In genomic region chr3:27283071-27283713, GRCm38 (mm10) we compare ENCODE assay signal across 8 mouse cellular contexts. TPM values are rescaled to one million over a fixed set of nuclear protein-coding genes. Genes with fewer than 3 reads are reported as not detected.
DNase-seq lines count a peak whose midpoint lies in the region; ATAC-seq and TF ChIP-seq lines count a peak whose summit lies in the region.

No protein-coding gene starts in this region.

- peak; percentile 18 for DNase-seq in layer of hippocampus, adult 9-11 months
- no peak for DNase-seq in layer of hippocampus, postnatal 36 days
- peak; percentile 74 for DNase-seq in brain, embryonic 14.5 days (ENCODE audit: low read depth)
- no peak for DNase-seq in MN1 (ENCODE audit: low spot score)
- no peak for DNase-seq in frontal cortex, postnatal 14 days (ENCODE audit: low spot score in 2 of 2)

- TF ChIP-seq CTCF in brain, embryonic 14.5 days (IDR thresholded peaks at IDR 0.05; ENCODE audit: borderline replicate concordance, extremely low read depth, insufficient read depth, insufficient read length) = no peak

- no peaks in the 10 kb centered on the region; the same call in 1 of the 2 replicates for H3K9me3 ChIP-seq in heart, embryonic 12.5 days (replicated peaks)
- no peaks in the 10 kb centered on the region for H3K9me3 ChIP-seq in kidney, embryonic 16.5 days (ENCODE audit: low read length)

- H3K4me3 ChIP-seq in heart, embryonic 12.5 days = peak overlapping the region; percentile 45
- peak overlapping the region; percentile 31 for H3K4me3 ChIP-seq in kidney, embryonic 16.5 days (ENCODE audit: low read length)

- H3K27me3 ChIP-seq in heart, embryonic 12.5 days (replicated peaks) = no peaks in the 10 kb centered on the region
- H3K27me3 ChIP-seq in kidney, embryonic 16.5 days (ENCODE audit: insufficient read depth, low read length) = no peaks in the 10 kb centered on the region

- no peak overlapping the region for H3K27ac ChIP-seq in heart, embryonic 12.5 days (ENCODE audit: poor library complexity, severe bottlenecking)
- H3K27ac ChIP-seq in kidney, embryonic 16.5 days (ENCODE audit: low read length) = peak overlapping the region; percentile 94

- H3K4me1 ChIP-seq in heart, embryonic 12.5 days (replicated peaks) = peaks cover 17% of the 10 kb centered on the region
- peaks cover 39% of the 10 kb centered on the region for H3K4me1 ChIP-seq in kidney, embryonic 16.5 days (ENCODE audit: insufficient read depth, low read length)

- 2% methylated on average over 27 of the region's 27 CpGs for WGBS in heart, embryonic 12.5 days
- WGBS in kidney, embryonic 16.5 days = 9% methylated on average over 27 of the region's 27 CpGs

- no peaks in the 10 kb centered on the region for H3K36me3 ChIP-seq in heart, embryonic 12.5 days
- H3K36me3 ChIP-seq in kidney, embryonic 16.5 days (ENCODE audit: insufficient read depth, low read length) = no peaks in the 10 kb centered on the region

- ATAC-seq in heart, embryonic 12.5 days (ENCODE audit: insufficient number of reproducible peaks, low FRiP score) = no peak
- peak; percentile 74 for ATAC-seq in kidney, embryonic 16.5 days (ENCODE audit: low FRiP score, low TSS enrichment)
- ATAC-seq in megakaryocyte progenitor cell, adult 5-6 weeks (replicated peaks; ENCODE audit: poor library complexity) = peak; percentile 40

- H3K9ac ChIP-seq in heart, embryonic 12.5 days = peak overlapping the region; percentile 26
- peak overlapping the region; percentile 47 for H3K9ac ChIP-seq in kidney, embryonic 16.5 days (replicated peaks; ENCODE audit: low read length)

- TF ChIP-seq POLR2A in brain, embryonic 14.5 days (IDR thresholded peaks at IDR 0.05; ENCODE audit: borderline replicate concordance, extremely low read depth, insufficient read depth, insufficient read length, poor library complexity, severe bottlenecking) = no peak

- H3K4me2 ChIP-seq in heart, embryonic 12.5 days = peak overlapping the region; percentile 76
- H3K4me2 ChIP-seq in kidney, embryonic 16.5 days (replicated peaks; ENCODE audit: low read depth, low read length) = peak overlapping the region; percentile 51

RNA-seq across cellular contexts. Expression of gene Tnfsf10, which starts 33.6 kb away (rescaled TPM):
- total RNA-seq in layer of hippocampus, postnatal 36 days (2021) = 1 to 10 TPM; 1.0 to 1.4 TPM
- polyA plus RNA-seq in brain, embryonic 14.5 days (2012; rRNA removed) = 0.09 and 0.12 TPM in 2 replicates
- not detected in 2 replicates for polyA plus RNA-seq in heart, embryonic 12.5 days (2016; fragmentation: Nextera tagmentation; extraction: Ambion mirVana)
- polyA plus RNA-seq in kidney, embryonic 16.5 days (2015; fragmentation: Nextera tagmentation; extraction: Ambion mirVana) = 0.81 and 0.95 TPM in 2 replicates
- 3.8 and 7.3 TPM in 2 replicates for total RNA-seq in megakaryocyte progenitor cell, adult 5-6 weeks (2015)
- 3.9 and 4.7 TPM in 2 replicates for total RNA-seq in megakaryocyte progenitor cell, adult 5-6 weeks (2017)

Comparison
In these comparisons a context has a peak if more than half of its experiments do, and no peak if none do; other contexts are left out.
1. DNase-seq: peak in layer of hippocampus, adult 9-11 months (single experiment) and brain, embryonic 14.5 days (single experiment); none in layer of hippocampus, postnatal 36 days (0 of 2), MN1 (single experiment) and frontal cortex, postnatal 14 days (0 of 2).